Mouse (Mus musculus): Measurements from ENCODE around the gene Rnft1. TPM values are rescaled to one million over a fixed set of nuclear protein-coding genes. Genes with fewer than 3 reads are reported as not detected.
A peak's percentile ranks its signal among the peaks of the same experiment; 100 is the strongest.
"Not testable (repeated sequence)": the region's sequence is repeated elsewhere in the genome, so short reads cannot be mapped to it uniquely, and the experiment has no call there.

Rnft1 gene
- total RNA-seq, 4 experiments from 2014 or later = 24.5 to 29.3 (median 27.0) TPM

DNA sequence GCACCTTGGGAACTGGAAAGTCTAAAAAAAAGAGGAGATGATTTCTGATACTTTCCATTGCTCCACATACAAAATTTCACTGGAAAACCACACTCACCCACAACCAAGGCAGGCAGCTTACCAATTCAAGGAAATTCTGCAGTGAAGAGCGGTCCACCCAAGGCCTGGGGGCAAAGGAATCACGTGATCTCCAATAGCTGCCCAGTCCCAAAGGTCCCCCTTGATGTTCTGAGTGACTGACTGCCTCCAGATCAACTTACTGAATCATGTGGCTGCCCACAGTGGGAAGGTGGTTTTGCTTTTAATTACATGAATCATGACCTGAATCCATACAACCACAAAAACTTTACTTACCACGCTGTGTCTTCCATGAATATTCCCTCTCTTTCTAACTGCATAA is 32.8 kb downstream of the Rnft1 start:
- no peak for DNase-seq (ENCODE audit: low spot score in 2 of 2)

DNA sequence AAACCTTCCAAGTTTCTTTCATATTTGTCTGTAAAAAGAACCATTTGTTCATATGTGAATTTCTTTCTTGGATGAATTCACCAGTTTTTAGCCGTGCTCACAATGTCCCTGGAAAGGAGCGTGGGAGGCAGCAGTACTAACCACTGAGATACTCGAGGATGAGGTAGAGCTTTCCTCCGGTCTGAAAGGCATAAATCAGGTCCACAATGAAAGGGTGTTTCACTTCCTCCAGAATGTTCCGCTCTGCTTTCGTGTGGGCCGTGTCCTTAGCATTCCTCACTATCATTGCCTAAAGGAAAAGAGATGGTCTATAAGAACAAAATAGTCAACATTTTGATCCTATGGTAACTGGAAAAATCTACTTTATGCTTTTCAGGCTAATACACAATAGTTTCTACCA is 35.3 kb downstream of the Rnft1 start:
- DNase-seq (ENCODE audit: low spot score in 2 of 2) = no peak

- no peak for DNase-seq (ENCODE audit: low spot score in 2 of 2)
Measured at GRCm38 (mm10) chr11:86527528-86527927, 43.1 kb downstream of the Rnft1 start.

DNA sequence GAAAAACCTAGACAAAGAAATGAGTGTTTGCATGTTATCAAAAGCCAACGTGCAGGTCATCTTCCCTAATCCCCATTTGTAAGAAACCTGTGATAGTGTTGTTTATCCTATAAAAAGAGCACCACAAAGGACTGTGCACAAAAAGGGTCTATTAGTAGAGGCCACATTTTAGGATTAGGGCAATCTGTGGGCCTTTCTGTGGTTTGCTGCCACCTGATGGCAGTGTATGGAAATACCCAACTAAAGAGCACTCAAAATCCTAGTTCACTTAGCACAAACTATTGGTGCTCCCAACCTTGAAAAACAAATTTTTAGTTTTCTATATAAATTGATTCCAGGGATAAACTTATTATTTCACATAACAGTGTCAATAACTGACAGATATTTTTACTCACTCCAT is 48.4 kb downstream of the Rnft1 start:
- DNase-seq (ENCODE audit: low spot score in 2 of 2) = no peak

- DNase-seq (ENCODE audit: low spot score in 2 of 2) = not testable (repeated sequence)
Measured at GRCm38 (mm10) chr11:86533302-86533701, 48.8 kb downstream of the Rnft1 start.

DNA sequence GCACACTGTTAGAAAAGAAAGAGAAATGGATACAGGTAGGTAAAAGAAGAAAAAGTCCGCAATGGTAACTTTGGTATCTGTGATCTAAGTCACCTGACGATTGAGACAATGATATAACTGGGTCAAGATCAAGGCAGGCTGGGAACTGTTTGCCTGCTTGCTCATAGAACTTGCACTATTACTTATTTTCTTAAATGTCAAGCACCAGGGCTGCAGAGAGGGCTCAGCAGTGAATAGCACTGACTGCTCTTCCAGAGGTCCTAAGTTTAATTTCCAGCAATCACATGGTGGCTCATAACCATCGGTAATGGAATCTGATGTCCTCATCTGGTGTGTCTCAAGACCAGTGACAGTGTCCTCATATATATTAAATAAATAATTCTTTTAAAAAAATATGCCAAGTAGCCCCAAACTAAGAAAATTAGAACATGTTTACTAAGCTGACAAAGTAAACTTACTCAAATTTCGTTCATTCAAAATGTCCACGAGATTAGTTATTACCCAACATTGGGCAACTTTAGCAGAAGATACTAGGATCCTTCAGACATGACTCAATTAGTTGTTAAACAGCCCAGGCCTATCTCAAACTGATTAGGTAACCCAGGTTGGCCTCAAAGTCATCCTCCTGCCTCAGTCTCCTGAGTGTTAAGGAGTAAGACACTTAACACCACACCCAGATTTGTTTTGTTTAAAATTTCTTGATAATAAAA is 49.9 kb downstream of the Rnft1 start:
- DNase-seq (ENCODE audit: low spot score in 2 of 2) = no peak

DNA sequence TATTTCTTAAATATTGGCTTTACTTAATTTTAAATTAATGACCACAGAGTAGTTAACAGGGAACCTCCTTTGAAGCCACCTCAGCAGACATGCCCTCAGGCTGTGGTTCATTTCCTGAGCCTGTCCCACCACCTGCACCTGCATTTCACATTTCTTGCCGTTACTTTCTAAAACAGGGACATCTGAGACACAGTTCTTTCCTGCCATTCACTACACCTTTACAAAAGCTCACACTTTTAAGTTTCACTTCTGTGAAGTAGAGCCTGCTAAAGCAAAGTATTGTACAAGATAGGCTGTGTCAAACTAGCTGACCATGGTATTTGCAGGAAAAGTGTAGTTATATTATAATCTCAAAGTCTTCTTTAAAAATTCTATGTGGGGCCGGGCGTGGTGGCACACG is 54.3 kb downstream of the Rnft1 start:
- DNase-seq (ENCODE audit: low spot score in 2 of 2) = no peak

DNA sequence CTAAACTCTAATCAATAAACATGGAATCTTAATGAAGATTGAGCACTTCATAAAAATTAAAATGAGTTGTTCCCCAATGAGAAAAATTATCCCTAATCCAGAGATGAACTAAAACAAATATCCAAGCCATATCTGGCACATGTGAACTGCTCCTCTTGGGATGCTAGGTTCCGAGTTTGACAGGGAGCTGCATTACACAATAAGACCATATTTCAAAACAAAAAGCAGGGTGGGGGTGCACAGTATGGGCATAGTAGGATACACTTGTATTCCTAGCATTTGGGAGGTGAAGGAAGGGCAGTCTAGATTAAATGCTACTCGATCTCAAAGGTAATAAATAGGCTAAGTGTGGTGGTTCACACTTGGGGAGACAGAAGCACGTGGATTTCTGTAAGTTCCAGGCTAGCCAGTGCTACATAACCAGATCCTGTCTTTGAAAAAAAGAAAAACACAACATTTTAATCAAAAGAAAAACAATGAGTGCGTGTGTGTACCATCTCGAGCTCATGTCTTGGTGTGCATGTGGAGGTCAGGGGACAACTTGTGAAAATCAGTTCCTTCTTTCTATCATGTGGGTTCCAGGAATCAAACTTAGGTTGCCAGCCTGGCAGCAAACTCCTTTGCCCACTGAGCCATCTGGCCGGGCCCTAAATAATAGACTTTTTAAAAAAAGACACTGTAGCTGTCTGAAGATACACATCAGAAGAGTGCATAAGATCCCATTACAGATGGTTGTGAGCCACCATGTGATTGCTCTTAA is 55.4 kb downstream of the Rnft1 start:
- no peak for DNase-seq (ENCODE audit: low spot score in 2 of 2)

GRCm38 (mm10) chr11:86540476-86540845 is 56.0 kb downstream of the Rnft1 start:
- no peak for DNase-seq (ENCODE audit: low spot score in 2 of 2)

DNA sequence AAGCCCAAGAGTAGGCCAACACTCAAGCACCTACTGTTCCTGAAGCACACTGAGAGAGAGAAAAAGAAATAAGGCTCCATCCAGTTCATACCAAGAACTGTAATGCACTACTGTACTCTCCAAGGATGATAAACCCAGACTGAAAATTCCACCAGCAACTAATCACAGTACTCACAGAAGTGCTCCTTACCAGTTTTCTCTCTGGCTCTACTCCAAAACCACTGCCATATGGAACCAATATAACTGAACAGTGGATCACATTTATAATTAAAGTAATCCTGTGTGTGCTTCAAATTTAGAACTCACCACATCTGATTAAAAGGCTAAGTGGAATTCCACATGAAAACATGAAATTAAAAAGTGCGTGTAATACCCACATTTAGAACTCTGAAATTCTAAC is 58.4 kb downstream of the Rnft1 start:
- DNase-seq (ENCODE audit: low spot score in 2 of 2) = no peak

DNA sequence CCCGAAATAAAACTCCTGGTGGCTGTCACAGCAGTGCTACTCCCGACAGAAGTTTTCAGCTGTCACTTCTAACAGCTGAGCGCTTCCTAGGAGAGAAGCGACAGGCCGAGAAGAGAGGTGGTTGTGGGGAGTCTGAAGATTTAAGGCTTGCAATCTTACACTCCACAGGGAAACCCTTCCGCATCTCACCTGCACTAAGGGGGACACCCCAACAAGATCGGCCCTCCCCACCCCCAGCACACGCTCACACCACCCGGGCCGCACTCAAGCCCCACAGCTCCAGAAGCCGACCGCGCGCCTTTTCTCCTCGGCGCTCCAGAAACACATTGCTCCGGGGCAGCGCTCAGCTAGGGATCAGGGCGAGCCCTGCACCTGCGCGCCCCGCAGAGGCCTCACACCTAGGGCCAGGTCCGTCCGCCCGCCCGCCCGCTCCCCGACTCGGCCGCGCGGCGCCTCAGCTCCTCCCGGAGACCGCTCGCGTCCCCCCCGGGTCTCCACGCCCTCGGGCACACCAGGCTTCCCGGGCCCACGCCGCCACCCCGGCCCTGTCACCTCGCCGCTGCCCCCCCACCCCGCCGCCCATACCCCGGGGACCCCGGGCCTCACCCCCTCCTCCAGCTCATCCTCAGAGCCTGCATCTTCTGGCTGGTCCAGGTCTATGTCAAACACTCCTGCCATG is 59.6 kb downstream of the Rnft1 start:
- peak; percentile 13 to 16 for DNase-seq (ENCODE audit: low spot score in 2 of 2)

GRCm38 (mm10) chr11:86544639-86545299 is 60.3 kb downstream of the Rnft1 start, which contains the start of the genes Rps6kb1 and Tubd1:
Gene Rps6kb1, minus strand, starts transcription at chr11:86544805.
Gene Tubd1, plus strand, starts transcription at chr11:86544991.
- DNase-seq (ENCODE audit: low spot score in 2 of 2) = peak; percentile 93 to 99

GRCm38 (mm10) chr11:86545556-86545955 is 61.1 kb downstream of the Rnft1 start:
- no peak for DNase-seq (ENCODE audit: low spot score in 2 of 2)

DNA sequence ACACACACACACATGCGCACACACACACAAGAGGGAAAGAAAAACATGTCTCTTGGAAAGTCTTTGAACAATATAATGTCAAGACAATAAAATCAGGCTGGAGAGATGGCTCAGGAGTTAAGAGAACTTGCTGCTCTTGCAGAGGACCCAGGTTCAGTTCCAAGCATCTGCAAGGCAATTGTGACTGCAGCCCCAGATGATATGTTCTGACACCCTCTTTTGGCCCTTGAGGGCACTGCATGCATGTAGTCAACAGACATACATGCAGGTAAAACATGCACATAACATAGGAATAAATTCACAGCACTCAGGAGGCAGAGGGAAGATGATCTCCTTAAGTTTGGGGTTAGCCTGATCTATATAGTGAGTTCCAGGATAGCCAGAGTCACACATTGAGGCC is 63.0 kb downstream of the Rnft1 start:
- DNase-seq (ENCODE audit: low spot score in 2 of 2) = no peak

Other genes starting within 250 kb of the Rnft1 start
- 10 to 100 TPM; 21.8 to 27.0 (median 24.7) TPM for gene Ints2, start 227.1 kb upstream of the Rnft1 start, total RNA-seq (2022)
- gene Med13, start 127.1 kb upstream of the Rnft1 start, total RNA-seq (2022) = 10 to 100 TPM; 47.9 to 66.6 (median 55.8) TPM
- gene Rps6kb1, start 60.1 kb downstream of the Rnft1 start, total RNA-seq (2022) = 10 to 100 TPM; 39.0 to 44.0 (median 39.5) TPM
- 1 to 10 TPM; 3.8 to 4.8 (median 3.9) TPM for gene Tubd1, start 60.3 kb downstream of the Rnft1 start, total RNA-seq (2022)
- gene Vmp1, start 199.2 kb downstream of the Rnft1 start, total RNA-seq (2022) = 100 to 1,000 TPM; 133 to 169 (median 142) TPM
- gene Ptrh2, start 199.3 kb downstream of the Rnft1 start, total RNA-seq (2022) = 1 to 10 TPM; 8.5 to 9.2 (median 8.7) TPM

Data from left cerebral cortex, adult 8-10 months (tissue).